Mouse (Mus musculus): ENCODE results near the gene March1. TPM values are rescaled to one million over a fixed set of nuclear protein-coding genes. Genes with fewer than 3 reads are reported as not detected.

March1 gene
- polyA plus RNA-seq, 1 experiment: 1.6 TPM

GRCm38 (mm10) chr8:66519149-66519548, 901.4 kb downstream of the March1 start:
- DNase-seq (ENCODE audit: low read depth): no peak

- DNase-seq (ENCODE audit: low read depth): no peak
These were observed 902.9 kb downstream of the March1 start for GRCm38 (mm10) chr8:66520576-66520975.

All from gonadal fat pad, adult 2 months (tissue).